Mouse (Mus musculus) ES-Bruce4 (cell line): ENCODE measurements around the gene Btbd17.

ENCODE experiments used
- CTCF ChIP-seq: IDR thresholded peaks from one replicate; pipeline ENCODE4 v1.8.1; 2011; ENCODE audit warnings: low read depth, low read length
- EP300 ChIP-seq: IDR thresholded peaks from 2 replicates; pipeline ENCODE4 v1.6.1; 2011; ENCODE audit warnings: low read depth, low read length; ENCODE audit not compliant: insufficient read depth
- POLR2A ChIP-seq: IDR thresholded peaks from one replicate; pipeline ENCODE4 v1.8.1; 2011; ENCODE audit warnings: low read length; ENCODE audit not compliant: insufficient read depth

GRCm38 (mm10) chr11:114787611-114788010 lies 8.1 kb downstream of the Btbd17 start:
- TF ChIP-seq CTCF = no peak
- TF ChIP-seq POLR2A = no peak
- no peak for TF ChIP-seq EP300
